Mouse (Mus musculus): Measurements from ENCODE around the gene Spag16.

DNA sequence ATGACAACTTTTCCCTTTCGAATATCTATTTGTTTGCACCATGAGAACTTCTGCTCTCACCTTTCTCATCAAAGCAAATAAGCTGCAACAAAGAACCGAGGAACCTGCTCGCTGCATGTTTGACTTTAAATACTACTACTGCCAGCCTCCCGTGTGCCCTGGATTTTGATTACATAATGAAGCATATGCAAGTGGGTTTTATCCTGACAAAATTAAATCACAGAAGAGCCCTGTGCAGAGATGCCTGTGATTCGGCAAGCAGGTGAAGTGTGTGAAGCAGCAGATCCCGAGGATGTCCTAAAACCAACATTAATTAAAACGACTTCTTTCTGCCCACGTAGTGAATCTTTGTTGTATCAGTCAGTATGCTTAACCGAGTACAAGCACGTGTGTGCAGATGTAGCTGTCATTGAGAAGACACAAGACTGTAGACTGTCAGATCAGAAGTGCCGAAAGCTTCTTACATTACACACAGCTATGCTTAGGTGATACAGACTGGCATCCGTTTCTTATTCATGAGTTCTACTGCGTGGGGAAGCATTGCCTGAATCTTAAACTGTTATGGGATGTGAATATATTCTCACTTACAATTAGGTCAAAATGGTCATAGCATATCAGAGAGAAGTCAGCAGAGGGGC is 489.5 kb downstream of the Spag16 start:
- no peak for TF ChIP-seq TCF12 (IDR thresholded peaks at IDR 0.05; ENCODE audit: insufficient read depth, poor library complexity, severe bottlenecking)
- TF ChIP-seq E2F4 (IDR thresholded peaks at IDR 0.05; ENCODE audit: insufficient read depth): no peak
- TF ChIP-seq MAX (IDR thresholded peaks at IDR 0.05; ENCODE audit: low read depth): no peak

All from myocyte (in vitro differentiated cells).